In genomic region chrX:103532620-103533199, GRCm38 (mm10) we compare ENCODE assay signal across 8 mouse cellular contexts.
DNase-seq lines count a peak whose midpoint lies in the region; ATAC-seq lines count a peak whose summit lies in the region.
"Not testable (repeated sequence)": the region's sequence is repeated elsewhere in the genome, so short reads cannot be mapped to it uniquely, and the experiment has no call there.

No protein-coding gene starts in this region.

- H3K27ac ChIP-seq in forebrain, embryonic 15.5 days (replicated peaks) = peak overlapping the region; percentile 87
- 0 out of 4 replicates have a peak overlapping the region, but pooled peaks have one; percentile 2 to 47 for H3K27ac ChIP-seq in heart, embryonic 14.5 days (replicated peaks in 1 of 2; ENCODE audit: control insufficient read depth in 1 of 2, insufficient read depth in 1 of 2, low read depth in 2 of 2, low read length in 2 of 2)
- not testable (repeated sequence) for H3K27ac ChIP-seq in lung, embryonic 16.5 days (ENCODE audit: low read length)
- H3K27ac ChIP-seq in neural tube, embryonic 13.5 days (replicated peaks) = peak overlapping the region; percentile 94

- H3K4me2 ChIP-seq in forebrain, embryonic 15.5 days (replicated peaks); heart, embryonic 14.5 days (ENCODE audit: low read length); lung, embryonic 16.5 days (ENCODE audit: low read depth, low read length): not testable (repeated sequence)
- H3K4me2 ChIP-seq in neural tube, embryonic 13.5 days = peak overlapping the region; percentile 37

- peak overlapping the region; percentile 7; the same call in 1 of the 2 replicates for H3K9ac ChIP-seq in forebrain, embryonic 15.5 days (replicated peaks)
- H3K9ac ChIP-seq in heart, embryonic 14.5 days (ENCODE audit: low read length); lung, embryonic 16.5 days (ENCODE audit: low read length): not testable (repeated sequence)
- H3K9ac ChIP-seq in neural tube, embryonic 13.5 days = peak overlapping the region; percentile 49

- H3K4me3 ChIP-seq in forebrain, embryonic 15.5 days; heart, embryonic 14.5 days (ENCODE audit: control insufficient read depth in 1 of 2, insufficient read depth in 1 of 2, low read depth in 1 of 2, low read length in 2 of 2); lung, embryonic 16.5 days (ENCODE audit: low read length); neural tube, embryonic 13.5 days: not testable (repeated sequence)

- not testable (repeated sequence) for H3K27me3 ChIP-seq in forebrain, embryonic 15.5 days; heart, embryonic 14.5 days (ENCODE audit: control insufficient read depth, insufficient read depth, low read length); lung, embryonic 16.5 days (ENCODE audit: control insufficient read depth, insufficient read depth, low read depth, low read length); neural tube, embryonic 13.5 days

- H3K36me3 ChIP-seq in forebrain, embryonic 15.5 days; heart, embryonic 14.5 days (ENCODE audit: control insufficient read depth, insufficient read depth, low read length); lung, embryonic 16.5 days (ENCODE audit: control insufficient read depth, insufficient read depth, low read length); neural tube, embryonic 13.5 days: not testable (repeated sequence)

- peak; percentile 43 for DNase-seq in kidney, adult 18-20 months
- peak; percentile 39 to 56 for DNase-seq in left cerebral cortex, postnatal 25 days (ENCODE audit: low spot score in 2 of 2)
- peak; percentile 19 for DNase-seq in thymus, postnatal 14 days

- H3K4me1 ChIP-seq in forebrain, embryonic 15.5 days = peaks cover 23% of the 10 kb centered on the region
- not testable (repeated sequence) for H3K4me1 ChIP-seq in heart, embryonic 14.5 days (ENCODE audit: control insufficient read depth in 2 of 2, insufficient read depth in 2 of 2, low read length in 2 of 2); lung, embryonic 16.5 days (replicated peaks; ENCODE audit: control insufficient read depth, insufficient read depth, low read length)
- H3K4me1 ChIP-seq in neural tube, embryonic 13.5 days (replicated peaks) = peaks cover 20% of the 10 kb centered on the region

- intact Hi-C loops in left cerebral cortex, postnatal 25 days (cut with DNase I) = loop anchor here (5.0 kb wide), 1 partner anchor 40 kb away; no protein-coding TSS in a partner anchor

- 7% methylated on average over 2 of the region's 2 CpGs for WGBS in forebrain, embryonic 15.5 days
- WGBS in heart, embryonic 14.5 days = 30% methylated on average over 1 of the region's 2 CpGs
- WGBS in lung, embryonic 16.5 days = 57% methylated on average over 1 of the region's 2 CpGs
- 0% methylated on average over 1 of the region's 2 CpGs for WGBS in neural tube, embryonic 13.5 days

- H3K9me3 ChIP-seq in forebrain, embryonic 15.5 days; heart, embryonic 14.5 days (ENCODE audit: control insufficient read depth, low read length); lung, embryonic 16.5 days (ENCODE audit: control insufficient read depth, low read length); neural tube, embryonic 13.5 days: not testable (repeated sequence)

- 0 out of 2 replicates have a peak, but pooled peaks have one; percentile 37 for ATAC-seq in common myeloid progenitor, adult 5-6 weeks (replicated peaks; ENCODE audit: low read depth, poor library complexity, severe bottlenecking)
- ATAC-seq in forebrain, embryonic 15.5 days (replicated peaks) = peak; percentile 93
- ATAC-seq in heart, embryonic 14.5 days (ENCODE audit: insufficient number of reproducible peaks, insufficient read depth, low FRiP score, low read depth) = peak; percentile 72
- peak; percentile 81 for ATAC-seq in lung, embryonic 16.5 days (ENCODE audit: low read depth)
- ATAC-seq in neural tube, embryonic 13.5 days (ENCODE audit: low read depth) = peak; percentile 93

Comparison
In these comparisons a context has a peak if more than half of its experiments do, and no peak if none do; other contexts are left out.
1. ATAC-seq: peak in every context shown above with its lines; median percentile 93 in forebrain, embryonic 15.5 days; 93 in neural tube, embryonic 13.5 days; 81 in lung, embryonic 16.5 days; 72 in heart, embryonic 14.5 days; 37 in common myeloid progenitor, adult 5-6 weeks.